ENCODE assay signal across 8 mouse cellular contexts in genomic region chr5:8660738-8661151, GRCm38 (mm10). TPM values are rescaled to one million over a fixed set of nuclear protein-coding genes. Genes with fewer than 3 reads are reported as not detected.
DNase-seq lines count a peak whose midpoint lies in the region; ATAC-seq and TF ChIP-seq lines count a peak whose summit lies in the region.

No protein-coding gene starts in this region.

- no peak overlapping the region for H3K27ac ChIP-seq in lung, embryonic 15.5 days
- no peak overlapping the region for H3K27ac ChIP-seq in forebrain, embryonic 13.5 days
- H3K27ac ChIP-seq in limb, embryonic 15.5 days, result no peak overlapping the region
- H3K27ac ChIP-seq in small intestine, adult 2 months (ENCODE audit: insufficient read depth, low read depth, low read length), result peak overlapping the region; percentile 94

- WGBS in lung, embryonic 15.5 days, result 74% methylated on average over 10 of the region's 10 CpGs
- WGBS in forebrain, embryonic 13.5 days, result 69% methylated on average over 10 of the region's 10 CpGs
- 24% methylated on average over 10 of the region's 10 CpGs for WGBS in limb, embryonic 15.5 days
- 24% methylated on average over 10 of the region's 10 CpGs for WGBS in small intestine, adult 2 months

- H3K27me3 ChIP-seq in lung, embryonic 15.5 days, result no peaks in the 10 kb centered on the region
- H3K27me3 ChIP-seq in forebrain, embryonic 13.5 days, result no peaks in the 10 kb centered on the region
- H3K27me3 ChIP-seq in limb, embryonic 15.5 days, result no peaks in the 10 kb centered on the region
- H3K27me3 ChIP-seq in small intestine, adult 2 months (ENCODE audit: control insufficient read depth, insufficient read depth, low read length), result no peaks in the 10 kb centered on the region

- DNase-seq in lung, postnatal 14 days, result no peak
- DNase-seq in yolk sac, embryonic 10.5 days (ENCODE audit: low spot score), result no peak
- DNase-seq in kidney, adult 8-10 months, result no peak
- no peak for DNase-seq in left cerebral cortex, postnatal 4 days

- intact Hi-C loops in left cerebral cortex, postnatal 4 days (cut with DNase I), result no loop called here

- peaks cover 7% of the 10 kb centered on the region; the same call in 1 of the 2 replicates for H3K4me1 ChIP-seq in lung, embryonic 15.5 days
- peaks cover 11% of the 10 kb centered on the region; the same call in 1 of the 2 replicates for H3K4me1 ChIP-seq in forebrain, embryonic 13.5 days
- 0 out of 2 replicates have a peak, but pooled peaks cover 7% of the 10 kb centered on the region for H3K4me1 ChIP-seq in limb, embryonic 15.5 days
- H3K4me1 ChIP-seq in small intestine, adult 2 months (ENCODE audit: control insufficient read depth, insufficient read depth, insufficient read length, low read length), result peaks cover 8% of the 10 kb centered on the region; the same call in 1 of the 2 replicates

- TF ChIP-seq CTCF in small intestine, adult 2 months (IDR thresholded peaks at IDR 0.05; ENCODE audit: extremely low read depth, insufficient read length, insufficient replicate concordance, low read depth, low read length), result no peak

- H3K4me2 ChIP-seq in lung, embryonic 15.5 days, result peak overlapping the region; percentile 80
- H3K4me2 ChIP-seq in forebrain, embryonic 13.5 days, result peak overlapping the region; percentile 84
- H3K4me2 ChIP-seq in limb, embryonic 15.5 days, result peak overlapping the region; percentile 92

- H3K9me3 ChIP-seq in lung, embryonic 15.5 days, result no peaks in the 10 kb centered on the region
- no peaks in the 10 kb centered on the region for H3K9me3 ChIP-seq in forebrain, embryonic 13.5 days (replicated peaks)
- H3K9me3 ChIP-seq in limb, embryonic 15.5 days, result no peaks in the 10 kb centered on the region

- no peaks in the 10 kb centered on the region for H3K36me3 ChIP-seq in lung, embryonic 15.5 days
- H3K36me3 ChIP-seq in forebrain, embryonic 13.5 days (ENCODE audit: poor library complexity, severe bottlenecking), result no peaks in the 10 kb centered on the region
- H3K36me3 ChIP-seq in limb, embryonic 15.5 days, result no peaks in the 10 kb centered on the region
- H3K36me3 ChIP-seq in small intestine, adult 2 months (ENCODE audit: control insufficient read depth, insufficient read depth, low read length), result peaks cover 7% of the 10 kb centered on the region

- no peak overlapping the region for H3K9ac ChIP-seq in lung, embryonic 15.5 days
- peak overlapping the region; percentile 65; the same call in 1 of the 2 replicates for H3K9ac ChIP-seq in forebrain, embryonic 13.5 days
- H3K9ac ChIP-seq in limb, embryonic 15.5 days, result no peak overlapping the region

- no peak for ATAC-seq in lung, embryonic 15.5 days (ENCODE audit: borderline replicate concordance, extremely low read depth, low FRiP score, low TSS enrichment)
- peak; percentile 24; the same call in 1 of the 2 replicates for ATAC-seq in forebrain, embryonic 13.5 days
- ATAC-seq in limb, embryonic 15.5 days (ENCODE audit: insufficient number of reproducible peaks, low FRiP score, low TSS enrichment, low read depth), result no peak

- peak overlapping the region; percentile 37 for H3K4me3 ChIP-seq in lung, embryonic 15.5 days
- peak overlapping the region; percentile 46 for H3K4me3 ChIP-seq in forebrain, embryonic 13.5 days
- peak overlapping the region; percentile 46 for H3K4me3 ChIP-seq in limb, embryonic 15.5 days
- peak overlapping the region; percentile 72 for H3K4me3 ChIP-seq in small intestine, adult 2 months (ENCODE audit: low read depth, low read length)

- no peak for TF ChIP-seq POLR2A in small intestine, adult 2 months (IDR thresholded peaks at IDR 0.05; ENCODE audit: low read depth, low read length)

RNA-seq across cellular contexts. Expression of gene Abcb1a, which starts 0.9 kb away (rescaled TPM):
- 1.5 and 1.6 TPM in 2 replicates for polyA plus RNA-seq in lung, embryonic 15.5 days (2015; fragmentation: Nextera tagmentation; extraction: Ambion mirVana)
- polyA plus RNA-seq in forebrain, embryonic 13.5 days (2015; fragmentation: Nextera tagmentation; extraction: Ambion mirVana), result 0.71 and 0.88 TPM in 2 replicates
- 0.32 and 0.55 TPM in 2 replicates for polyA plus RNA-seq in limb, embryonic 15.5 days (2015; fragmentation: Nextera tagmentation; extraction: Ambion mirVana)
- 9.2 and 28.5 TPM in 2 replicates for polyA plus RNA-seq in small intestine, adult 2 months (2012; rRNA removed)
- 1 to 10 TPM; 7.2 to 7.7 TPM for total RNA-seq in left cerebral cortex, postnatal 4 days (2021)

RNA-seq across cellular contexts. Expression of gene Rundc3b, which starts 38.0 kb away (rescaled TPM):
- 2.4 and 2.7 TPM in 2 replicates for polyA plus RNA-seq in lung, embryonic 15.5 days (2015; fragmentation: Nextera tagmentation; extraction: Ambion mirVana)
- 16.9 and 18.8 TPM in 2 replicates for polyA plus RNA-seq in forebrain, embryonic 13.5 days (2015; fragmentation: Nextera tagmentation; extraction: Ambion mirVana)
- 2.6 and 3.0 TPM in 2 replicates for polyA plus RNA-seq in limb, embryonic 15.5 days (2015; fragmentation: Nextera tagmentation; extraction: Ambion mirVana)
- polyA plus RNA-seq in small intestine, adult 2 months (2012; rRNA removed), result 0.69 and 3.0 TPM in 2 replicates
- total RNA-seq in left cerebral cortex, postnatal 4 days (2021), result 10 to 100 TPM; 62.0 to 63.5 TPM
